Mouse (Mus musculus): ENCODE measurements around the gene Rad1.

The Rad1 gene

DNA sequence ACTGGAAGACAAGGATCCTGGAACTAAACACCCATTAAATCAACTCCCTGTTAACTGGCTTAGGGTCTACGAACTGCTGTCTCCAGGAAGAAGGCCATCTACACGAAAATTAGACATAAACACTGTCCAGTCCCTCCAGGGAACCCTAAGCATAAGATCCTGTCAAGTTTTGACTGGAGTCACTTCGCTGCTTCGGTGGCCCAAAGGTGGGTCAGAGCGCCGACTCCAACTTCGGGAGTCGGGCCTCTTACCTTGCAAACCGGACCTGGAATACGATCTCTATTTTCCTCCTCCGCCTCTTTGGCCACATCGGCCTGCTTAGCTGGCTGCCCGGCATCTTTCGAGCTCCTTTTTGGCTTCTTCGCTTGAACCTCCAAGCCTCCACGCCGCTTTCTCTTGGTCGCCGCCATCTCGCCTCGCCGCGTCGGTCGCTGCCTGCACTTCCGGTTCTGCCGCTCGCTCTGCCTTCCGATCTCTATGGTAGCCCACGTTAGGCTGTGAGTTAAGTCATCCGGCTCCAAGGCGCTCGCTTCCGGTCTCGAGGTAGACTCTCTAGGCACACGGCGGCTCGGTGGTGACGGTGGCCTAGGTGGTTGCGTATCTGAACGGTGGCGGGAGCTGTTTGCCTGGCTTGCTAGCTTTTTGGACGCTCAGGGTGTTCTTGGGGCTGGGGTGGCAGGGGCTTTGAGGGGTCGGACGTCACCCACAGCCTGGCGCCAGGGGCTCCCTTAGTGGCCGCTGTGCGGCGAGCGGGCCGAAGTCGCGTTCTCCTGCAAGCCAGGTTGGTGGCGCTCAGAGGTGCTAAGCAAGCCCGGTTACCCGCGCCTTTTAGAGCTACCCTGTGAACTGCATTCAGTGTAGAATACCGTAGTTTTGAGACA, at the start of gene Rad1, which contains the start of gene Brix1:
Gene Rad1, plus strand, starts transcription at position 535 of the 881 bp plus-strand sequence.
Gene Brix1, minus strand, starts transcription at position 464 of the 881 bp plus-strand sequence.
- POLR2A ChIA-PET = interaction anchor here (0.5 to 12.4 kb wide), 45 partner anchors 8 to 1276 kb away, joined by 3 to 239 read pairs (median 4); partner anchors contain the start of genes Dnajc21 (in 3 of the 4), Amacr (in 1 of the 4) and Rai14 (in 1 of the 4)

DNA sequence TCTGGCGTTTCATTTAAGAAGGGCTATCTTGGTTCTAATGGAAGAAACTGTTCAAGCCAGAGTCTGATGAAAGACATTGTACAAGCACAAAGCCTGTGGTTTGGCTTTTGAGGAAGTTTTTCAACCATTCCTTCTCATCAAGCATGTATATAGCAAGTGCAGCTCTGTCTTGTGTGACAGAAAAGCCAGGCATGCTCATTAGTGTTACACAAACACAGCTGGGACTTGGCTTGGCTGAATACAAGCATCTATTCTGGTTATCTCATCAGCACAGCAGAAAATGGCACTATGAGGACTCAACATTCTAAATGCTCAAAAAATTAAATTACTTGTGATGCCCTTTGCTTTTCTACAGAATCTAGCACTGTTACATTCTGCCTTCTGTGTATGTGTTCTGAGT, 48.9 kb upstream of the Rad1 start:
- ChIA-PET CTCF (no interaction called here), POLR2A (interaction anchor here in 2 of 4 experiments (0.5 to 2.3 kb wide), 2 partner anchors 12 to 544 kb away, joined by 3 to 6 read pairs; partner anchors contain the start of gene Amacr (in 1 of the 2))

More for the DNA sequence above, at the start of gene Rad1, which contains the start of gene Brix1:
- CTCF ChIA-PET = interaction anchor here in 3 of 4 experiments (0.6 to 1.6 kb wide), 5 partner anchors 15 to 736 kb away, joined by 3 to 12 read pairs (median 3); partner anchors contain the start of gene Dnajc21 (in 1 of the 3)

DNA sequence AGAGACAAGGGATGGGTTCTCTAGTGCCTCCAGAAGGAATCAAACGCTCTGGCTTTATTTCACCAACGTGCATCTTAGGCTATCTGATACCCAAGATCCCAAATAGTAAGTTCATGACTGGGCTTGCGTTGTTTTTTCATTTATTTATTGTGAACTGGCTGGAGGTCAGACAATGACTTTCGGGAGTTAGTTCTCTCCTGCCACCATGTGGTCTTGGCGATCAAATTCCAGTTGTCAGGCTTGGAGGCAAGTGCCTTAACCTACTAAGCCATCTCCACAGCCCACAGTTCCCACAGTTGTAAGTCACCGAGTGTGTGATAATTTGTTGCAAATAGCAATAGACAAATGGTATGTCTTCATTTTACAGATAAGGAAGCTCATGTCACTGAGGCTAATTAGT, 45.9 kb upstream of the Rad1 start:
- ChIA-PET POLR2A (interaction anchor here in 2 of 4 experiments (0.8 to 1.2 kb wide), 2 partner anchors 30 kb away, joined by 3 read pairs; partner anchors contain the start of gene Dnajc21 (in 2 of the 2)), CTCF (no interaction called here)

DNA sequence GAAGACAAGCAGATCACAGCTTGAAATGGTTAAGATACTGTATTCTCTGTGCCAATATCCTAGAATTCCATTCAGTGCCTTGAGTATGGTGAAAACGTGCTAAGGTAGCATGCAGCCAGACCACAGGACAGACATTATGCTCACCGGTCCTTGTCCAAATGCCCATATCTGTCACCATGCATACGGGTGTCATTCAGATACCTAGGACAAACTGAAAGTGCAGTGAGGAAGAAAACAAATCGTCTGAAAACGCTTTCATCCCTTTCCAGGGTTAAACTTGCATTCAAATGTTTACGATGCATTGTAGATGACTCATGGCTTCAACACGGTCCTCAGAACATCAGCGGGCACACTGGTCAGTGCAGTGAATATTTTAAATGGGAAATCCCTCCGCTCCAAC, 44.3 kb upstream of the Rad1 start:
- POLR2A ChIA-PET = interaction anchor here in 2 of 4 experiments (0.5 to 1.8 kb wide), 4 partner anchors 13 to 1320 kb away, joined by 3 to 5 read pairs (median 3); partner anchors contain the start of gene Dnajc21 (in 1 of the 2)
- CTCF ChIA-PET = no interaction called here

DNA sequence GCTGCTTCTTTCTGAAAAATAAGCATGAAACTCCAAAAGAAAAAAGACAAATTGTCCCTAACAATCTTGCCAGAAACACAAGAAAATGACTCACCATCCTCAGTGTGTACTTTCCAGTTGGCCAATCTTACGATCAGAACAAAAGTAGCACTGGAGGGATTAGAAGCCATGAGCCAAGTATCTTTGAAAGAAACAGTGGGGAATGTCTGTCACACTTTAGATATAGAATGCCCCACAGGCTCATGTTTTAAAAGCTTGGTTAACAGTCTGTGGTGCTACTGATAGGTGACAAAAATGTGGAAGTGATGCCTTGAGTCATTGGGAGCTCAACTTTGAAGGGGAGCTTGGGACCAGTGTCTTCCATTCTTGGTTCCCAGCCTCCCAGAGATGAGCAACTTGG, 43.5 kb upstream of the Rad1 start:
- CTCF ChIA-PET = no interaction called here
- POLR2A ChIA-PET = interaction anchor here in 2 of 4 experiments (0.6 to 1.8 kb wide), 5 partner anchors 12 to 29 kb away, joined by 3 to 5 read pairs (median 3); partner anchors contain the start of gene Dnajc21 (in 1 of the 2)

DNA sequence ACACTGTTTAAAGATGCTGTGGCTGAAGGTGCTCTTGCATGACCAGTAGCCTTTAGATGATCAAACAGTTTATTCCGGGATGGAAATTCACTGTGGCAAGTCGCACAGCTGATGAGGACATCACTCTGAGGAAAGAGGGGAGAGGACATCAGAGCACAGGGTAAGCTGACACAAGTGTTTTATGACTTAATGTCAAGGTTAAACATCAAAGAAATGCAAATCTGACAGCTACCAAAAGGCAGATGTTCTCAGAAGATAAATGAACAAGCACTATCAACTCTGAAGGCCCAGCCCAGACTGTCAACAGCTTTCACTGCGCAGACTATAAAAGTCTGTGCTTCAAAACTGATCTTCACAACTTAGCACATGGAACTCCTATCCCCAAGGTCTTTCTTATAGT, 38.7 kb upstream of the Rad1 start:
- ChIA-PET POLR2A (interaction anchor here in 3 of 4 experiments (0.6 to 2.2 kb wide), 6 partner anchors 9 to 39 kb away, joined by 3 to 6 read pairs (median 4); partner anchors contain the start of genes Brix1 (in 1 of the 3) and Rad1 (in 1 of the 3)), CTCF (no interaction called here)

DNA sequence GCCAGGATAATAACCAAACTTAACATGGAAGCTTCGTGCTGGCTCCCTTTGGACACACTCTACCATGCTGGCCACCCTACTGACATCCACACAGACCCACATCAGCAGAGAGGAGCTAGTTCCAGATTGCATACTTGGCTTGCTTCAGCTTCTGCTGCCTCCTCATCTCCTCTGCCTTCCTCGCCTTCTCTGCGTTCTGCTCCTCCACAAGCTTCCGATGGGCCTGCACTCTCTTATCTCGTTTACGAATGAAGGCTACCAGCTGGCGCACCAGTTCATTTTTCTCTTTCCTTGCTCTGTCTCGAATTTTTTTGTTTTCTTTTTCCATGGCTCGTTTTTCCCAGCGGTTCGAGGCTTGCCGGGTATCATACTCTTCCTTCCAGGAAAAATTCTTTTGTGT, 24.8 kb upstream of the Rad1 start:
- ChIA-PET POLR2A (interaction anchor here (0.5 to 7.2 kb wide), 10 partner anchors 9 to 26 kb away, joined by 3 to 52 read pairs (median 5); partner anchors contain the start of genes Dnajc21 (in 3 of the 4), Brix1 (in 1 of the 4) and Rad1 (in 1 of the 4)), CTCF (interaction anchor here in 1 of 4 experiments (0.5 kb wide), 1 partner anchor 47 kb away, joined by 4 read pairs; no protein-coding TSS in a partner anchor)

DNA sequence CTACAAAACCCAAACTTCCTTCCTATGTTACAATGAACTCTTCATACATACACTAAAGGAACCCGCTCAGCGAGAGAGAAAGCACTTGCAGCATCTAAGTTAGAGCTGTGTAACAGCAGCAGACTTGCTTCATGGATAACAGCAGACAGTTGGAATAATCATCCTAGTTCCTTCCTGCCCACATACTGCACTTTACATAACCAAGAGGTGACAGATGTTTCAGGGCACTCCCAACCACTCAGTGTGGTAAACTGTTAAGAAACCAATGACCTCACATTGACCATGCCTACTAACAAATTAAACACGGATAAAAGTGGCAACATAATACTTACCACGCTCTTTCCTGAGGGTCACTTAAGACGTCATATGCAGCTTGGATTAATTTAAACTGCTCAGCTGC, 22.3 kb upstream of the Rad1 start:
- ChIA-PET CTCF (no interaction called here), POLR2A (interaction anchor here in 3 of 4 experiments (0.6 to 7.2 kb wide), 12 partner anchors 7 to 222 kb away, joined by 3 to 52 read pairs (median 6); partner anchors contain the start of genes Brix1 (in 1 of the 3), Dnajc21 (in 1 of the 3) and Rad1 (in 1 of the 3))

DNA sequence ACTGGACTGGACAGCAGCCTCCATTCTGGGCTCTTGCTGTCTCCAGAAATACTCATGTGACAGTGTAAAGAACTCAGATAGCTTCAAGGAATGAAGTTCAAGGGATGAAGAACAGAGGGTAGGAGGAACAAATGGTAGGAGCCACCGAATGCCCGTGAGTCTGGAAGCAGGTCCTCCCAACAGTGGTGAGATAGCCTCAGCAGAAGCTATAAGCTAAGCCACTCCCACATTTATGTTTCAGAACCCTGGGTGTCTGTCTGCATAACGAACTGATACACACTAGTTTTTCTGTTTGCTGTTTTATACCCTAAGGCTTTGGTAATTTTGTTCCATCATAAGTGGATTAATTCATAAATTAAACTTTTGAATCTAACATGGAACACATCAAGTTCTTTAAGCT, 21.1 kb upstream of the Rad1 start:
- ChIA-PET CTCF (interaction anchor here in 1 of 4 experiments (1.1 kb wide), 1 partner anchor 119 kb away, joined by 3 read pairs; no protein-coding TSS in a partner anchor), POLR2A (interaction anchor here in 3 of 4 experiments (0.7 to 9.1 kb wide), 8 partner anchors 6 to 22 kb away, joined by 3 to 239 read pairs (median 5); partner anchors contain the start of genes Brix1 (in 1 of the 3), Dnajc21 (in 1 of the 3) and Rad1 (in 1 of the 3))

DNA sequence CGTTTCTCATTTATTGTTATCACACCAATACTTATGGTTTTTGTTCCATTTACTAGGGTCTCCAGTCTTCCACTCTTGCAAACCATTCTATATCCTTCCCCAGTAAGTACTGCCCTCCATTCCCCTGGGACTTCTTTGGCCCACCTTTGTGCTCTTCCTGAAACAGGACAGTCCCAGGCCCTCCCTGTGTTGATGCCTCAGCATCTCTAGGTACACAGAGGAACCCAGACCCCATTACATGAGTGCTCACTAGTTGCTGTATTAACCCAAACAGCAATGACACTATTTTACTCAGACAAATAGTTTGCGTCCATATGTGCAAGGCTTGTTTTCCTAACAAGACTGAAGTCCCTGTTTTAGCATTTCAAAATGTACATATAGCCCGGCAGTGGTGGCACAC, 17.1 kb upstream of the Rad1 start:
- ChIA-PET CTCF (no interaction called here), POLR2A (interaction anchor here in 2 of 4 experiments (0.8 to 9.1 kb wide), 12 partner anchors 8 to 1328 kb away, joined by 3 to 239 read pairs (median 6); partner anchors contain the start of genes Brix1 (in 2 of the 2), Rad1 (in 2 of the 2) and Lmbrd2 (in 1 of the 2))

DNA sequence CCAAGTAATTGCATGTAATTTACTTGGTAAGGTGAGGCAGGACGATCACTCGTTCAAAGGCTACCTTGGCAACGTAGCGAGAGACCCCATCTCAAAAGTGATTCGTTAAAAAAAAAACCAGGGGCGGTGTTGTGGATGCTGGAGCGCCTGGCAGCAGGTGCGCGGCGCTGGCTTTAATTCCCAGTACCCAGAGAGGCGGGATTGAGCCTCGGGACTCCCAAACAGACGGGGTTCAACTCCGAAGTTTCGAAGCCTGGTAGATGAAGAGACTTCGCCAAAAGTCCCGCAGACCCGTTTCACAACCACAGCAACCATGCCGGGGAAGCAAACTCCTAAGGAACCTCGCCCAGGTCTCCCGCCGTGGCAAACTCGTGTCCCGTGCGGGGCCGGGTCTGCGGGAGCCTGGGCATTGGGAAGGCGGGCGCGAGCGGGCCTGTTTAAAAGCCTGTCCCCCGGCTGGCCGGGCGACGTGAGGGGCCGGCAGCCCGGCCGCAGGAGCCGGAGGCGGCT, 16.1 kb upstream of the Rad1 start:
- ChIA-PET POLR2A (interaction anchor here (0.6 to 9.1 kb wide), 74 partner anchors 8 to 1849 kb away, joined by 3 to 239 read pairs (median 5); partner anchors contain the start of genes Brix1 (in 3 of the 4), Rad1 (in 3 of the 4), Amacr (in 2 of the 4) and Lmbrd2 (in 2 of the 4)), CTCF (interaction anchor here in 3 of 4 experiments (0.6 to 1.2 kb wide), 5 partner anchors 10 to 521 kb away, joined by 3 to 8 read pairs (median 4); partner anchors contain the start of genes Brix1 (in 1 of the 3) and Rad1 (in 1 of the 3))

DNA sequence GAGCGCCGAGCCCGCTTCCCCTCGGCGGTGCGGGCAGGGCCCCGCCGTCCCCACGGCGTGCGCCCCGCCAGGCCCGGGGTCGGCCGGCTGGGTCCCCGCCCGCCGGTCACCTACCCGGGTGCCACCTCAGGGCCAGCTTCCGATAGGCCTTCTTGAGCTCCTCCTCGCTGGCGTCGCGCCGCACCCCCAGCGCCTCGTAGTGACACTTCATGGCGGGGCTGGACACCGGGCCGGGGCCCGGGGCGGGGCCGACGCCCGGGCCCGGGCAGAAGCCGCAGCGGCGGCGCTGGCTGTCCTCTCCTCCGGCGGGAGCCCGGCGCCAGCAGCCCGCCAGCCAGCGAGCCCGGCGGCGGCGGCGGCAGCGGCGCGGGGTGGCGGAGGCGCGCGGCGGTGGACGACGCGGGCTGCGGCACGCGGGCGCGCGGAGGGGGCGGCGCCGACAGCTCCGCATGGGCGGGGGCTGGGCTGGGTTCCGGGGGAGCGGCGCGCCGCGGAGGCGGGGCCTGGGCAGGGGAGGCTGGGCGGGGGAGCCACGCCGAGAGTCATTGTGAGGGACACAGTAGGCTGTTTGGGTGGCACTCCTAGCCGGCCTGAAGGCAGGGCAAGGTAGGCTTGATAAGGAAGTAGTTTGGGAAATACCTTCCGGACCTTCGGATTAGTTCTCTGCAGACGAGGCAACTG, 15.5 kb upstream of the Rad1 start, which contains the start of gene Dnajc21:
Gene Dnajc21, minus strand, starts transcription at position 366 of the 681 bp plus-strand sequence.
- CTCF ChIA-PET = interaction anchor here in 3 of 4 experiments (0.6 to 1.2 kb wide), 7 partner anchors 9 to 520 kb away, joined by 3 to 19 read pairs (median 4); partner anchors contain the start of genes Brix1 (in 1 of the 3) and Rad1 (in 1 of the 3)
- POLR2A ChIA-PET = interaction anchor here (0.5 to 9.1 kb wide), 87 partner anchors 9 to 1848 kb away, joined by 3 to 239 read pairs (median 4); partner anchors contain the start of genes Brix1 (in 3 of the 4), Rad1 (in 3 of the 4), Amacr (in 2 of the 4) and Lmbrd2 (in 2 of the 4)

DNA sequence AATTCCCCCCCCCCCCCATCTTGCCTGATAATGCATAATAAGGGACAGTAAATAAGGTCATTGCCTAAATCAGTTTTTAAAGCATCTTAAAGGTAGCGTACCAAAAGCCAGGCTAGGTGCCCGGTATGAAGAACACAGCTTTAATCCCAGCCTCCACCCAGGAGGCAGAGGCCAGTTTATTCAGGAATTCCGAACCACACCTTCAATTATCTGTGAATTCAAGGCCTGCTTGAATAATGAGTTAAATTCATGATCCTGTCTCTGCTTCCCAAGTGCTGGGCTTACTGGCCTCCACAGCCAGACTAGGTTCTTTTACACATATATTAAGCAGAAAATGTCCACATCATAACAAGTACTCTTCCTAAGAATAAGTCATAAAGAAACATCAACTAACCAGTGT, 14.9 kb upstream of the Rad1 start:
- ChIA-PET CTCF (interaction anchor here in 3 of 4 experiments (0.6 to 1.2 kb wide), 5 partner anchors 9 to 450 kb away, joined by 3 to 19 read pairs (median 4); partner anchors contain the start of genes Brix1 (in 1 of the 3) and Rad1 (in 1 of the 3)), POLR2A (interaction anchor here (0.5 to 9.1 kb wide), 65 partner anchors 9 to 1842 kb away, joined by 3 to 239 read pairs (median 5); partner anchors contain the start of genes Brix1 (in 3 of the 4), Rad1 (in 3 of the 4), Amacr (in 2 of the 4) and Rai14 (in 2 of the 4))

DNA sequence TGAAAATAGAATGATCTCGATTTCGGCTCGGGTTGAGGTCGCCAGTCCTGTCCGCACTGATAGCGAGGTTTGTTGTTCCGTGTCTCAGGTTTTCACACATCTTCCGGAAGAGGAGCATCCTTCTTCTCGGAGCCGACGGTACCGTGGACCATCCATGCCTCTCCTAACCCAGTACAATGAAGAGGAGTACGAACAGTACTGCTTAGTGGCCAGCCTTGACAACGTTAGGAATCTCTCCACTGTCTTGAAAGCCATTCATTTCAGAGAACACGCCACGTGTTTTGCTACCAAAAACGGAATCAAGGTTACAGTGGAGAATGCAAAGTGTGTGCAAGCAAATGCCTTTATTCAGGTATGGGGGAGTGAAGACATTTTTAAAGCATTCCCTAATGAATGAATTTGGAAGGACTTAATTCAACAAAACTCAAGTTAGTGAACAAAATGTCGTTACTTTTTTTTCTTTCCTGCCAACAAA, 584 bp downstream of the Rad1 start:
- POLR2A ChIA-PET = interaction anchor here (0.6 to 12.4 kb wide), 37 partner anchors 9 to 495 kb away, joined by 3 to 239 read pairs (median 5); partner anchors contain the start of genes Dnajc21 (in 3 of the 4), Amacr (in 1 of the 4) and Rai14 (in 1 of the 4)

DNA sequence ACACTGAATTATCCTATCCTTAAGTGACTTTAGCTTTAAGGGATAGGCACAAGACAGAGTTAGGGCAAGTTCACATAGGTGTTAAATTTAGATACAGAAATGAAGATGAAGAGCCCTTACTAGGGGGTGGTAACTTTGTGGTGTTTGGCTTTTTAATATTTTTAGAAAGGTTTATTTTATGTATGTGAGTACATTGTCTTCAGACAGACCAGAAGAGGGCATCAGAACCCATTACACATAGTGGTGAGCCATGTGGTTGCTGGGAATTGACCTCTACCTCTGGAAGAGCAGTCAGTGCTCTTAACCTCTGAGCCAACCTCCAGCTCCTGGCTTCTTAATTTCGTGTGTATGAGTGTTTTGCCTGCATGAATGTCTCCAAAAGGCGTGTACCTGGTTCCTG, 1.4 kb downstream of the Rad1 start:
- POLR2A ChIA-PET = interaction anchor here in 3 of 4 experiments (0.9 to 12.4 kb wide), 6 partner anchors 9 to 40 kb away, joined by 3 to 239 read pairs (median 6); partner anchors contain the start of gene Dnajc21 (in 2 of the 3)
- CTCF ChIA-PET = interaction anchor here in 1 of 4 experiments (1.5 kb wide), 1 partner anchor 14 kb away, joined by 3 read pairs; no protein-coding TSS in a partner anchor

More for the DNA sequence above, 584 bp downstream of the Rad1 start:
- CTCF ChIA-PET = interaction anchor here in 3 of 4 experiments (0.6 to 1.6 kb wide), 5 partner anchors 14 to 737 kb away, joined by 3 to 12 read pairs (median 3); partner anchors contain the start of gene Dnajc21 (in 1 of the 3)

DNA sequence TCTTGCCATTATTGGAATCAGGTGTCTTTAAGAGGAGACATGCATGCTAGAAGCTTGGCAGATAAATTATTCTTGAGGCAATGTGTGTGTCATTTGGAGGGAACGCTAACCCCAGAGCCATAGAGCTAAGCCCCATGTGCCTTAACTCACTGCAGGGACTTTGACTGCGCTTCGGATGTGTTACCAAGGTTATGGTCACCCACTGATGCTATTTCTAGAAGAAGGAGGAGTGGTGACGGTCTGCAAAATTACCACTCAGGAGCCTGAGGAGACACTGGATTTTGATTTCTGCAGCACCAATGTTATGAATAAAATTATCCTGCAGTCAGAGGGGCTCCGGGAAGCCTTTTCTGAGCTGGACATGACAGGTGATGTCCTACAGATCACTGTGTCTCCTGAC, 4.3 kb downstream of the Rad1 start:
- POLR2A ChIA-PET = interaction anchor here in 2 of 4 experiments (0.8 to 12.4 kb wide), 3 partner anchors 19 to 197 kb away, joined by 3 to 239 read pairs (median 3); partner anchors contain the start of gene Dnajc21 (in 1 of the 2)
- CTCF ChIA-PET = no interaction called here

Measured in embryonic stem cell, embryonic (primary cell).